Mouse (Mus musculus) liver, embryonic 15.5 days (tissue): Measurements from ENCODE around the gene Nbea. TPM values are rescaled to one million over a fixed set of nuclear protein-coding genes. Genes with fewer than 3 reads are reported as not detected.

ENCODE experiments used
- ATAC-seq: fragments of 200-750 bp; cut with Nextera tagmentation; 2 replicates; pipeline ENCODE4 v1.8.0; 2017; ENCODE audit warnings: moderate number of reproducible peaks, mild to moderate bottlenecking, moderate library complexity; ENCODE audit not compliant: insufficient read depth
- H3K27ac ChIP-seq: fragments of 300-500 bp; sonication (generic); replicated peaks from 2 replicates; pipeline ENCODE4 v1.5.1; 2015; ENCODE audit warnings: mild to moderate bottlenecking, inconsistent platforms
- H3K27me3 ChIP-seq: fragments of 300-500 bp; sonication (generic); 2 replicates; pipeline ENCODE4 v1.6.1; 2015; ENCODE audit warnings: mild to moderate bottlenecking, inconsistent platforms
- H3K36me3 ChIP-seq: fragments of 300-500 bp; sonication (generic); replicated peaks from 2 replicates; pipeline ENCODE4 v1.6.1; 2015; ENCODE audit warnings: moderate library complexity, mild to moderate bottlenecking, inconsistent platforms
- H3K4me1 ChIP-seq: fragments of 300-500 bp; sonication (generic); replicated peaks from 2 replicates; pipeline ENCODE4 v1.6.1; 2015; ENCODE audit warnings: inconsistent platforms
- H3K4me2 ChIP-seq: fragments of 300-500 bp; sonication (generic); 2 replicates; pipeline ENCODE4 v1.6.1; 2015; ENCODE audit warnings: moderate library complexity, mild to moderate bottlenecking, inconsistent platforms
- H3K4me3 ChIP-seq: fragments of 300-500 bp; sonication (generic); replicated peaks from 2 replicates; pipeline ENCODE4 v1.5.1; 2015; ENCODE audit warnings: mild to moderate bottlenecking, inconsistent platforms
- H3K9ac ChIP-seq: fragments of 300-500 bp; sonication (generic); 2 replicates; pipeline ENCODE4 v1.6.1; 2015; ENCODE audit warnings: moderate library complexity, mild to moderate bottlenecking, inconsistent platforms
- H3K9me3 ChIP-seq: fragments of 300-500 bp; sonication (generic); replicated peaks from 2 replicates; pipeline ENCODE4 v1.6.1; 2016; ENCODE audit warnings: inconsistent platforms
- WGBS: fragments of 180-500 bp; shearing (Covaris S2); methylation state at CpG from one replicate; pipeline ENCODE4 v1.1.7; 2015; ENCODE audit warnings: mixed read lengths; ENCODE audit not compliant: insufficient replicate concordance; 5-methylcytosine and 5-hydroxymethylcytosine counted together
- polyA plus RNA-seq: library from polyadenylated mRNA; unstranded; fragments of >200 nt; fragmentation: Nextera tagmentation; extraction: Ambion mirVana; gene quantifications from 2 replicates; pipeline ENCODE4 v1.2.1, GENCODE M21; 2015

Nbea gene
- polyA plus RNA-seq, 1 experiment from 2014 or later: 0.67 TPM

DNA sequence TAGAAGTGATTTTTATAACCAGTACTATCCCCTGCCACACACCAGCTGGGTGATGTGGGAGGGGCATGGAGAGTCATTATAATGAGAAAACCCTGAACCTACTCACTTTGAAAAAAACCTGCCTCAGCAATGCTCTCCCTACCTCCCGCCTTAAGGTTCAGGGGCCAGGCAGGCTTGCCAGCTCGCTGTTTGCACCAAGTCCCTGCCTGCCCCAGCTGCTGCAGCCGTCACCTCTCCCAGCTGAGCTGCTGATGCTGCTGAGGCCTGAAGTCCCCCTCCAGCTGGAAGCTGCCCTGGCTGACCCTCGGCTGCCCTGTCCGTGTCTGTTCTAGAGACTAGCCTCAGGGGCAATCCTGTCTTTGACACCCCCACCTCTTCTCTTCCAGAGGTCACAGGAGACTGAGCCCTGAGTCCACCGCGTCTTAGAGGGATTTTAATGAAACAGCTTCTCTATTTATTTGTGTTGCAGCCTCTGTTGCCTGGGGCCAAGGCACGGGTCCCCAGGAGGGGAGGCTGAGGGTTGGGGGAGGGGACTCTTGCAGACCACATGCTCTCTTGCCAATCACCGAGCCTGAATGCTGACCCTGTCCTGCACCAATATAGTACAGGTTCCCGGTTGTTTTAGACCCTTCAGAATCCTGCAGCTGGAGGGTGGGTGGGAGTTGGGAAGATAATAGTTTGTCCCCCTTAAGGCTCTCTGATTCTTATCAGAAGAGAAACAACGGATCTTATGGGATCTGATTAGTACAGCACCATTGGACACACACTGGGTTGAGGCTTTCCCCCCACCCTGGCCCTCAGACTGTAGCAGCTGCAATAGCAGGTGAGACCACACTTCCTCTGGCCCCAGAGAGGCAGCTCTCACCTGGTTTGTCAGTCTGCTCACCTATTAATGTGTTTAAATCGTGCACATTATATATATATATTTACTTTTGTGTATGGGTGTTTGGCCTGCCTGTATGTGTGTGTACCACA lies 595.2 kb downstream of the Nbea start:
- ATAC-seq: no peak
- no peaks in the 10 kb centered on the region for H3K9me3 ChIP-seq
- no peaks in the 10 kb centered on the region for H3K27me3 ChIP-seq
- H3K4me3 ChIP-seq: no peak overlapping the region
- no peaks in the 10 kb centered on the region for H3K36me3 ChIP-seq
- no peak overlapping the region for H3K9ac ChIP-seq
- 44% methylated on average over 12 of the region's 12 CpGs for WGBS
- no peaks in the 10 kb centered on the region for H3K4me1 ChIP-seq
- no peak overlapping the region for H3K4me2 ChIP-seq
- no peak overlapping the region for H3K27ac ChIP-seq

DNA sequence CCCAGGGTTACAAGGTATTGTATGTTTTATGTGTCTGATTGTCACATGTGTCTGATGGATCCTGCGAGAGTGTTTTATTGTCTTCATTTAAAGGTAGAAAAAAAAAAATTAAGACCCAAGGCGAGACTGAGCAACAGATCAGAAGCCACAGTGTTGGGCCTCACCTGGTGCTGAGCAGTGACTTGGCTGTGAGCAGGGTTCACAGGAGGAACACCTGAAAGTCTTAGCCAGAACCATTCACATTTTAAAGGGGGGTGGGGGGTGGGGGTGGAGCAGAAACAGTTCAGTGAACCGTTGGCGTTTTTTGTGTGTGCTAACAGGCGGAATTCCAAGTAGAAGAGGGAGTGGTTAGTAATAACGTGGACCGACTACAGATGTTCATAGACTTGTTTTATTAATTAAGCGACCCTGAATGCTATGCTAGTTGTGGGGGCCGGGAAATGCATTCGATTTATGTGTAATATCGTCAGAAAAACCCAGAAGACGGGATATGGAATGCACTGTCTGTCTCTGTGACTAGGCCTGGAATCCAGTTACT lies 596.0 kb downstream of the Nbea start:
- Histone ChIP-seq H3K27ac (no peak overlapping the region), H3K4me3 (no peak overlapping the region), H3K9ac (no peak overlapping the region), H3K4me2 (no peak overlapping the region), H3K4me1 (no peaks in the 10 kb centered on the region), H3K9me3 (no peaks in the 10 kb centered on the region), H3K36me3 (no peaks in the 10 kb centered on the region), H3K27me3 (no peaks in the 10 kb centered on the region)
- WGBS: 59% methylated on average over 12 of the region's 12 CpGs
- ATAC-seq: no peak
